Mouse (Mus musculus) brain, embryonic 18.5 days (tissue): ENCODE data around the gene Slx.
"Not testable (repeated sequence)": the region's sequence is repeated elsewhere in the genome, so short reads cannot be mapped to it uniquely, and the experiment has no call there.

Experiments
- DNase-seq: peaks from one replicate; pipeline ENCODE4 v3.0.0-alpha.2; 2012; ENCODE audit warnings: low read depth, low spot score

Gene Slx

DNA sequence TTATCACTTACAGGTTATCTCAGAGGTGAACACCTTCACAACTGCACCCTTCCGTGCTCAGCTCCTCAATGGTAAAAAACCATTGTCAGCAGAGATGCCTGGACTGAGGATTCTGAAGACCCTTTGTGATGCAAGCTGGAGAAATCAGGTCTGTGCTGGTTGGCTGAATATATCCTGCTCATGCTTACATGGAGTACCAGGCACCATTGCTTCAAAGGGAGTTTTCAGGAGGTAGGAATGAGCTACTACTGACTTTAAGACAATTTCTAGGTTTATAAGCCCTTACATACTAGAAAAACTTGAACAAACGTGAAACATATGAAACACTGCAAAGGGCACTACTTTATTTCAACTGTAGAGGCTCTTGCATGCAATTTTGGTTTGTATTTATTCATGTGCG lies at the start of gene Slx:
TSS of gene Slx (minus strand) at position 101 of the 400 bp plus-strand sequence.
- DNase-seq, result not testable (repeated sequence)
